Mouse (Mus musculus): ENCODE measurements at regions not wholly inside any gene's neighbourhood (a gene's known extent, or its start where the extent isn't known, plus 50 kb on each side); places are given as distances from the start of the nearest gene placed in this dataset.
"Not testable (repeated sequence)": the region's sequence is repeated elsewhere in the genome, so short reads cannot be mapped to it uniquely, and the experiment has no call there.

DNA sequence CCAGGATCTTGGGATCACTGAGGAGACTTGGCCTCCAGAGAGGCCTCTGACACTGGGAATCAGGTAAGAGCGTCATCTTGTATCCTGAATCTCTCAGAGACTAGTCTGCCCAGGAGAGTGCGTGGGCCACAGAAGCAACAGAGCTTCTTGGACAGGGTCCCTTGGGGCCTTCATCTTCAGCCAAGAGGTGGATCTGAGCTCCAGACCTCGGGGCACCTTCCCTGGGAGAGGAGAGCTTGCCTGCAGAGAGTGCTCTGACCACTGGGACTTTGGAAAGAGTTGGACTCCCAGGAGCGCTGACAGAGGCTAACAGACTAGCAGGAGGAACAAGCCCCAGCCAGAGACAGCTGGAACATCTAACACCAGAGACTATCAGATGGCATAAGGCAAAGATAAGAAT lies 73.9 kb upstream of the Gm15319 start:
- H3K36me3 ChIP-seq (ENCODE audit: insufficient read depth); H3K4me3 ChIP-seq (ENCODE audit: low read depth, low read length); H3K9ac ChIP-seq; H3K4me2 ChIP-seq (ENCODE audit: low read depth); ATAC-seq; H3K9me3 ChIP-seq (ENCODE audit: low read length); H3K27me3 ChIP-seq (ENCODE audit: insufficient read depth, low read length); H3K27ac ChIP-seq (ENCODE audit: low read depth, low read length); H3K4me1 ChIP-seq (ENCODE audit: insufficient read depth); DNase-seq: not testable (repeated sequence)
- 53% methylated on average over 4 of the region's 4 CpGs for WGBS

DNA sequence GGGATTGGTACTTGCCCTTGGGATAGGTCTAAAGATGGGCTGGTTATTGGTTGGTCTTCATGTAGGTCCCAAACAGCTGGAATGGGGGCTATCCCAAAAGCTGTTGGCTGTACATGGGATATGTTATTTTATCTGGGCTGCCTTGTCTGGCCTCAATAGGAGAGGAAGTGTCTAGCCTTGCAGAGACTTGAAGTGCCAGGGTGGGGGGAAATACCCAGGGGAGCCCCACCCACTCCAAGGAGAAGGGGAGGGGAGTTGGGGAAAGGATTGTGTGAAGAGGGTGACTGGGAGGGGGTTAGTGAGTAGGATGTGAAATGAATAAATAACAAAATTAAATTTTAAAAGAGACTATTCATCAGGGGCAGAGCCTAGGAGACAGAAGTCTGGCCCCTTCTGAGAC lies 70.2 kb upstream of the Gm15319 start:
- H3K4me2 ChIP-seq (ENCODE audit: low read depth); H3K4me1 ChIP-seq (ENCODE audit: insufficient read depth); H3K27ac ChIP-seq (ENCODE audit: low read depth, low read length); H3K9ac ChIP-seq; H3K4me3 ChIP-seq (ENCODE audit: low read depth, low read length); H3K27me3 ChIP-seq (ENCODE audit: insufficient read depth, low read length); DNase-seq; H3K36me3 ChIP-seq (ENCODE audit: insufficient read depth); H3K9me3 ChIP-seq (ENCODE audit: low read length); ATAC-seq: not testable (repeated sequence)

DNA sequence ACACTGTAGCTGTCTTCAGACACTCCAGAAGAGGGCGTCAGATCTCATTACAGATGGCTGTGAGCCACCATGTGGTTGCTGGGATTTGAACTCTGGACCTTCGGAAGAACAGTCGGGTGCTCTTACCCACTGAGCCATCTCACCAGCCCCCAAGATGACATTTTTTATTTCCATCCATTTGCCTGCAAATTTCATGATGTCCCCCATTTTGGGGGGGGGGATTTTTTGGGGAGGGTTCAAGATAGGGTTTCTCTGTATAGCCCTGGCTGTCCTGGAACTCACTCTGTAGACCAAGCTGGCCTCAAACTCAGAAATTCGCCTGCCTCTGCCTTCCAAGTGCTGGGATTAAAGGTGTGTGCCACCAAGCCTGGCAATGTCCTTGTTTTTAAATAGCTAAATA lies 66.5 kb upstream of the Gm15319 start:
- not testable (repeated sequence) for H3K27ac ChIP-seq (ENCODE audit: low read depth, low read length); H3K27me3 ChIP-seq (ENCODE audit: insufficient read depth, low read length); H3K4me3 ChIP-seq (ENCODE audit: low read depth, low read length); H3K4me1 ChIP-seq (ENCODE audit: insufficient read depth); DNase-seq; ATAC-seq; H3K9me3 ChIP-seq (ENCODE audit: low read length); H3K36me3 ChIP-seq (ENCODE audit: insufficient read depth); H3K9ac ChIP-seq; H3K4me2 ChIP-seq (ENCODE audit: low read depth)
- 97% methylated on average over 2 of the region's 4 CpGs for WGBS

DNA sequence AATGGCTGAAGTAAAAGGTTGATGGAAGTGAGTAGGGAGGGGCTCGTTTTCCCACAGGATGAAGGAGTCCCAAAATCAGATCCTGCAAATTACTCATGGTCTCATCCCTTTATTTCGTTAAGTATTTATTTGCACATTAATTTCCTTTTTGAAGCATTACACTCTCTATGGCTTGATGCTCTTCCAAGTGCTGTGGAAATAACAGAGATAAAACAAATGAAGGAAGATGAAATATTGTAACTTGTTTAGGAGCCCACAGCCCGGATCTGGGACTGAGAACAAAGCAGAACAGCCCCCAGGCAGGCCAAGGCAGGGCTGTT lies 61.9 kb upstream of the Gm15319 start:
- not testable (repeated sequence) for H3K4me1 ChIP-seq (ENCODE audit: insufficient read depth); H3K9ac ChIP-seq; H3K9me3 ChIP-seq (ENCODE audit: low read length); H3K4me3 ChIP-seq (ENCODE audit: low read depth, low read length); ATAC-seq; H3K27ac ChIP-seq (ENCODE audit: low read depth, low read length); H3K27me3 ChIP-seq (ENCODE audit: insufficient read depth, low read length); H3K4me2 ChIP-seq (ENCODE audit: low read depth); H3K36me3 ChIP-seq (ENCODE audit: insufficient read depth)
- DNase-seq = peak; percentile 43
- WGBS = 30% methylated on average over 3 of the region's 3 CpGs

DNA sequence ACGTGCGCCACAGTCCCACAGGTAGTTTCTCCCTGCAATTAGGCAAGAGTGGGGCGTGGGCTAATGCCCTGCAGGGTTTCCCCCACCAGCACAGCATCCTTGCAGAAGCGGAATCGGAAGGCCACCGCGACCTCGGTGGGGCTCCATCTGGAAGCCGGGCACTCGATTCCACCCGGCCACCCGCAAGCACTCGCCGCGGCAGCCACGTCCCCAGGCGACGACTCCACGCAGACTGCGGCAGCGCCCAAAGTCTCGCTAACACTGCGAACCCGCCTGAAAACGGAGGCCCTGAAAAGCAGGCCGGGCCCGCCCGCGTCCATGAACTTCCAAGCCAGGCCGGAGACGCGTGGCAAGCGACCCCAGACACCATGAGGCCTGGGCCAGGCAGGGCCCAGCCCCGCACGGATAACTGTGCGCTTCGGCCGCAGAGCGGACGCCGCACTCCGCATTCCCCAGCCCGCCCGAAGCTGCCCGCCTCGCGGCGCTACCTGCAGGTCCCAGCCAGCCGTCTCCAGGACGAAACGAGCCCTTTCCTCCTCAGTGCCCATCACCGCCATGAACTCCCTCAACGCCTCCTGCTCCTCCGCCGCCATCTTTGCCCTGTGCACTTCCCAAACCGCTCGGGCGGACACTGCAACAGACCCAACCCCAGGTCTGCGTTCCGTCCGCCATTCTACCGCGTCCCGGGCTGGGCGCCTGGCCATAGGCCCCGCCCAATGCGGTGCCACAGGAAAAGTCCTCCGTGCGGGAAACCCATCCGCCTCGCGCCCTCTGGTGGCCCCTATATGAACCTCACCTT lies 61.3 kb upstream of the Gm15319 start:
- H3K27me3 ChIP-seq (ENCODE audit: insufficient read depth, low read length); H3K4me1 ChIP-seq (ENCODE audit: insufficient read depth); H3K9me3 ChIP-seq (ENCODE audit: low read length); H3K36me3 ChIP-seq (ENCODE audit: insufficient read depth): not testable (repeated sequence)
- peak overlapping the region; percentile 35 for H3K4me2 ChIP-seq (ENCODE audit: low read depth)
- ATAC-seq (peak; percentile 100), DNase-seq (peak; percentile 99)
- 8% methylated on average over 63 of the region's 72 CpGs for WGBS
- peak; percentile 85 for TF ChIP-seq CTCF (IDR thresholded peaks at IDR 0.05; ENCODE audit: low read depth)
- peak overlapping the region; percentile 58 for H3K9ac ChIP-seq
- peak overlapping the region; percentile 38 for H3K4me3 ChIP-seq (ENCODE audit: low read depth, low read length)
- H3K27ac ChIP-seq (ENCODE audit: low read depth, low read length) = peak overlapping the region; percentile 54; the same call in 1 of the 2 replicates

DNA sequence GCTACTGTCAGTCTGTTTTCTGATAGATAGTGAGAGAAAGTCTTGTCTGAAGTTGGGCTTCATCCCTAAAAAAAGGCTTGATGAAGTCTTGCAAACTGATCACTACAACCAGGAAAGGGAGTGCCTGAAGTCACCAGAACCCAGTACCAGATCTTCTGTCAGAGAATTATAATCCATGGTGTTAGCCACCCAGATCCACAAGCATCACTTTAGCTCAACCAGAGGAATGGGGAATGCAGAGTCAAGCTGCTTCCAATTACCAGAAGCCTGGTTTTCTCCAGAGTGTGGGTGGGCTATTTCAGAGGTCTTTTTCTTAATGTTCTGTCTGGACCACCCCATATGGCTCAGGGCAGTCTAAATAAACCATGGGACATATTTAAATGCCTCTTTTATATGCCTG lies 57.8 kb upstream of the Gm15319 start:
- not testable (repeated sequence) for ATAC-seq; H3K27ac ChIP-seq (ENCODE audit: low read depth, low read length)

More for the DNA sequence above, 57.8 kb upstream of the Gm15319 start:
- not testable (repeated sequence) for H3K27me3 ChIP-seq (ENCODE audit: insufficient read depth, low read length); H3K4me1 ChIP-seq (ENCODE audit: insufficient read depth); H3K36me3 ChIP-seq (ENCODE audit: insufficient read depth); H3K4me3 ChIP-seq (ENCODE audit: low read depth, low read length); H3K9ac ChIP-seq; H3K4me2 ChIP-seq (ENCODE audit: low read depth); DNase-seq; H3K9me3 ChIP-seq (ENCODE audit: low read length)

Data from forebrain, postnatal 0 days (tissue).